Mouse (Mus musculus): ENCODE data around the gene Tada3.

GRCm38 (mm10) chr6:113386025-113386424 is 8.3 kb upstream of the Tada3 start:
- TF ChIP-seq POLR2A (IDR thresholded peaks at IDR 0.05; ENCODE audit: borderline replicate concordance, control insufficient read depth, low read depth, low read length) (no peak), CTCF (IDR thresholded peaks at IDR 0.05; ENCODE audit: control insufficient read depth, insufficient read depth, low read length) (no peak)
